Mouse (Mus musculus): ENCODE results near the gene Dis3l2. TPM values are rescaled to one million over a fixed set of nuclear protein-coding genes. Genes with fewer than 3 reads are reported as not detected.

Gene Dis3l2
- polyA plus RNA-seq, 1 experiment from 2014 or later: 39.1 TPM

DNA sequence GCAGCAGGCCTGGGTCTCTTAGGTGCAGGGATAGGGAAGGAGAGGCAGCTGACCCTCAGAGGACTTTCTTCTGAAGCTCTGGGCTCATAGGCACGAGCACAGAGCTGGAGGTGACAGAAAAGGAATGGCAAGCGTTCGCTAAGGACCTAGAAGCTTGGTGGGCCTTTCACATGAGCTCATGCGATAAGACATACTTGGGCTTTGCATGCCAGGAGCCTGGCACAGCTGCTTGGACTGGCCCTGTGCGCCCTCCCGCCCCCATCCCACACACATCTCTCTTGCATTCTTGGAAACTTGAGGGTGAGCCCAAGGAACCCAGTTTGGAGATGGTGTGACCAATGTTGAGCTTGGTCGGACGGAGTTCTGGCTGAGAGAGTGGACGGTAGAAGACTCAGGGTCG, 24.9 kb upstream of the Dis3l2 start:
- Histone ChIP-seq H3K36me3 (ENCODE audit: control insufficient read depth, insufficient read depth, low read length) (no peaks in the 10 kb centered on the region), H3K27ac (ENCODE audit: low read depth, low read length) (no peak overlapping the region), H3K4me1 (ENCODE audit: control insufficient read depth, insufficient read depth, low read length) (no peaks in the 10 kb centered on the region), H3K4me2 (ENCODE audit: low read depth, low read length) (no peak overlapping the region), H3K9me3 (ENCODE audit: control insufficient read depth, low read length) (no peaks in the 10 kb centered on the region), H3K27me3 (ENCODE audit: control insufficient read depth, insufficient read depth, low read length) (no peaks in the 10 kb centered on the region), H3K9ac (replicated peaks; ENCODE audit: low read depth, low read length) (no peak overlapping the region), H3K4me3 (ENCODE audit: low read depth, low read length) (no peak overlapping the region)
- no peak for ATAC-seq (ENCODE audit: low read depth)
- 88% methylated on average over 10 of the region's 10 CpGs for WGBS

DNA sequence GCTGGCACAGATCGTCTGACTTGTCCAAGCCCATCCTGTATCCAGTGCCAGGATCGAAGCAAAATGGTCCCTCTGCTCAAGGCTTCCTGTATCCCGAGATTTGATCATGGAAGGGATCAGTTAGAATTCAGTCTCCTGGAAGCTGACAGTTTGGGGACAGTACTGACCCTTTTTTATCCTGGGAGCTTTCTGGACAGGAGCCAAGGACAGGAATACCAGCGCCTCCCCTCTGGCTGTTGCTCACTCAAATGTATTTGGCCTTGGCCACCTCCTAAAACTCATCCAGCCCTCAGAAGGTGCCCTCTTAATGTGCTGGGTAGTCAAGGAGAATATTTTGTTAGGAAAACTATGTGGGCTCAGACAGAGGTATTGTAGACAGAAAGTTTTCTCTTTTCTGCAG, 16.4 kb upstream of the Dis3l2 start:
- H3K4me3 ChIP-seq (ENCODE audit: low read depth, low read length): no peak overlapping the region
- H3K36me3 ChIP-seq (ENCODE audit: control insufficient read depth, insufficient read depth, low read length): no peaks in the 10 kb centered on the region
- H3K4me2 ChIP-seq (ENCODE audit: low read depth, low read length): no peak overlapping the region
- 76% methylated on average over 4 of the region's 4 CpGs for WGBS
- no peaks in the 10 kb centered on the region for H3K27me3 ChIP-seq (ENCODE audit: control insufficient read depth, insufficient read depth, low read length)
- no peak overlapping the region for H3K27ac ChIP-seq (ENCODE audit: low read depth, low read length)
- no peak overlapping the region for H3K9ac ChIP-seq (replicated peaks; ENCODE audit: low read depth, low read length)
- no peaks in the 10 kb centered on the region for H3K9me3 ChIP-seq (ENCODE audit: control insufficient read depth, low read length)
- ATAC-seq (ENCODE audit: low read depth): no peak
- H3K4me1 ChIP-seq (ENCODE audit: control insufficient read depth, insufficient read depth, low read length): no peaks in the 10 kb centered on the region

GRCm38 (mm10) chr1:86691027-86691426, 12.6 kb upstream of the Dis3l2 start:
- WGBS: 74% methylated on average over 5 of the region's 5 CpGs
- H3K9me3 ChIP-seq (ENCODE audit: control insufficient read depth, low read length): no peaks in the 10 kb centered on the region
- H3K4me3 ChIP-seq (ENCODE audit: low read depth, low read length): no peak overlapping the region
- H3K4me1 ChIP-seq (ENCODE audit: control insufficient read depth, insufficient read depth, low read length): no peaks in the 10 kb centered on the region
- H3K27ac ChIP-seq (ENCODE audit: low read depth, low read length): no peak overlapping the region
- no peak for ATAC-seq (ENCODE audit: low read depth)
- no peak overlapping the region for H3K4me2 ChIP-seq (ENCODE audit: low read depth, low read length)
- H3K36me3 ChIP-seq (ENCODE audit: control insufficient read depth, insufficient read depth, low read length): no peaks in the 10 kb centered on the region
- H3K27me3 ChIP-seq (ENCODE audit: control insufficient read depth, insufficient read depth, low read length): no peaks in the 10 kb centered on the region
- H3K9ac ChIP-seq (replicated peaks; ENCODE audit: low read depth, low read length): no peak overlapping the region

GRCm38 (mm10) chr1:86696948-86697347, 6.7 kb upstream of the Dis3l2 start:
- H3K27ac ChIP-seq (ENCODE audit: low read depth, low read length): no peak overlapping the region
- H3K4me2 ChIP-seq (ENCODE audit: low read depth, low read length): no peak overlapping the region
- WGBS: 49% methylated on average over 7 of the region's 7 CpGs
- H3K9me3 ChIP-seq (ENCODE audit: control insufficient read depth, low read length): no peaks in the 10 kb centered on the region
- H3K4me1 ChIP-seq (ENCODE audit: control insufficient read depth, insufficient read depth, low read length): no peaks in the 10 kb centered on the region
- no peak for ATAC-seq (ENCODE audit: low read depth)
- no peaks in the 10 kb centered on the region for H3K27me3 ChIP-seq (ENCODE audit: control insufficient read depth, insufficient read depth, low read length)
- no peak overlapping the region for H3K9ac ChIP-seq (replicated peaks; ENCODE audit: low read depth, low read length)
- H3K4me3 ChIP-seq (ENCODE audit: low read depth, low read length): no peak overlapping the region
- H3K36me3 ChIP-seq (ENCODE audit: control insufficient read depth, insufficient read depth, low read length): no peaks in the 10 kb centered on the region

DNA sequence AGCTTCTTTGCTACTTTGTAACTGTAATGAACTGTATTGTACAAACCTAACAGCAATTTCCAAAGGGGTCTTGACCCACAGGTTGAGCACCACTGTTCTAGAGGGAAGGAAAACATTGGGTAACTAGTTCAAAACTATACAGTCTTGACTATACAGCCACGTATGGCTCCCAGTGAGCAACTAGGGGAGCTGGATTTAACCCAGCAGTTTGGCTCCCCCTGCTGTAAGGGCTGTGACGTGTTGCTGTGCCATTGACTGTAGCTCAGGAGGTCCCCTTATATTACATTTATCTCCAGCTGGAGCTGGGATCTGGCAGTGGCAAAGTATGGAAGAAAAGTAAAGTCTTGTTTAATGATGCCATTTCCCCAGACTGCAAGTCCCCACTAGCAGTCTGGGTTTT, 4.9 kb upstream of the Dis3l2 start:
- WGBS: 43% methylated on average over 2 of the region's 2 CpGs
- H3K9ac ChIP-seq (replicated peaks; ENCODE audit: low read depth, low read length): no peak overlapping the region
- H3K27ac ChIP-seq (ENCODE audit: low read depth, low read length): no peak overlapping the region
- H3K4me2 ChIP-seq (ENCODE audit: low read depth, low read length): no peak overlapping the region
- H3K4me1 ChIP-seq (ENCODE audit: control insufficient read depth, insufficient read depth, low read length): no peaks in the 10 kb centered on the region
- ATAC-seq (ENCODE audit: low read depth): no peak
- no peaks in the 10 kb centered on the region for H3K36me3 ChIP-seq (ENCODE audit: control insufficient read depth, insufficient read depth, low read length)
- no peak overlapping the region for H3K4me3 ChIP-seq (ENCODE audit: low read depth, low read length)
- no peaks in the 10 kb centered on the region for H3K9me3 ChIP-seq (ENCODE audit: control insufficient read depth, low read length)
- H3K27me3 ChIP-seq (ENCODE audit: control insufficient read depth, insufficient read depth, low read length): no peaks in the 10 kb centered on the region

DNA sequence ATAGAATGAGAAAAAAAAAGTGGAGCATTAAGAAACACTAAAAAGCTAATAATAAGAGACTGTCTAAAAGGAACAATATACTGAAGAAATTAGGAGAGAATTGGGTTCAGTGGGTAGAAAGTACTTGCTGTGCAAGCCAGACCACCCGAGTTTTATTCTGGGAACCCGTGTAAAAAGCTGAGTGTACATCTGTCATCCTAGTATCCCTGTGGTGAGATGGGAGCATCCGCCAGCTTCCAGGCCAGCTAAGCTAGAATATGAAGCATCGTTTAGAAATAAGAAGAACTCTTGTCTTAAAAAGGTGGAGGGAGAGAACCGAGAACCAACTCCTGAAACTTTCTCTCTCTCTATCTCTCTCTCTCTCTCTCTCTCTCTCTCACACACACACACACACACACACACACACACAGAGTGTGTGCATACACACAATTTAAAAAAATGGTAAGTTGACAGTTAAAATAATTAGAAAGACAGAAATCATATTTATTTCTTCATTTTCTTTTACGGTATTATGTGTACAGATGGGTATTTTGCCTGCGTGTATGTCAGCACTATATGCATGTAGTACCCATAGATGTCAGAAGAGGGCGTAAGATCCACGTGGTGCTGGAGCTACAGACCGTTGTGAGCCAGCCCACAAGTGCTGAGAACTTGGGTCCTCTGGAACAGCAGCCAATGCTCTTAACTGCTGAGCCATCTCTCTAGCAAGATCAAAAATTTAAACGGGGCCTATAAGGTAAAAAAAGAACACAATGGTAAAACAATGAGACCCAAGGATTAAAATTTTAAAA, 4.1 kb upstream of the Dis3l2 start:
- no peaks in the 10 kb centered on the region for H3K4me1 ChIP-seq (ENCODE audit: control insufficient read depth, insufficient read depth, low read length)
- H3K4me3 ChIP-seq (ENCODE audit: low read depth, low read length): no peak overlapping the region
- no peak overlapping the region for H3K9ac ChIP-seq (replicated peaks; ENCODE audit: low read depth, low read length)
- 68% methylated on average over 11 of the region's 11 CpGs for WGBS
- H3K27me3 ChIP-seq (ENCODE audit: control insufficient read depth, insufficient read depth, low read length): no peaks in the 10 kb centered on the region
- H3K36me3 ChIP-seq (ENCODE audit: control insufficient read depth, insufficient read depth, low read length): no peaks in the 10 kb centered on the region
- H3K4me2 ChIP-seq (ENCODE audit: low read depth, low read length): no peak overlapping the region
- ATAC-seq (ENCODE audit: low read depth): no peak
- no peak overlapping the region for H3K27ac ChIP-seq (ENCODE audit: low read depth, low read length)
- no peaks in the 10 kb centered on the region for H3K9me3 ChIP-seq (ENCODE audit: control insufficient read depth, low read length)

- Histone ChIP-seq H3K4me2 (ENCODE audit: low read depth, low read length) (no peak overlapping the region), H3K4me1 (ENCODE audit: control insufficient read depth, insufficient read depth, low read length) (peaks cover 7% of the 10 kb centered on the region; the same call in 1 of the 2 replicates), H3K27me3 (ENCODE audit: control insufficient read depth, insufficient read depth, low read length) (no peaks in the 10 kb centered on the region), H3K4me3 (ENCODE audit: low read depth, low read length) (no peak overlapping the region), H3K9ac (replicated peaks; ENCODE audit: low read depth, low read length) (no peak overlapping the region), H3K36me3 (ENCODE audit: control insufficient read depth, insufficient read depth, low read length) (no peaks in the 10 kb centered on the region), H3K9me3 (ENCODE audit: control insufficient read depth, low read length) (no peaks in the 10 kb centered on the region), H3K27ac (ENCODE audit: low read depth, low read length) (no peak overlapping the region)
- ATAC-seq (ENCODE audit: low read depth): no peak
- 93% methylated on average over 7 of the region's 7 CpGs for WGBS
Observed at GRCm38 (mm10) chr1:86700367-86700766, 3.2 kb upstream of the Dis3l2 start.

DNA sequence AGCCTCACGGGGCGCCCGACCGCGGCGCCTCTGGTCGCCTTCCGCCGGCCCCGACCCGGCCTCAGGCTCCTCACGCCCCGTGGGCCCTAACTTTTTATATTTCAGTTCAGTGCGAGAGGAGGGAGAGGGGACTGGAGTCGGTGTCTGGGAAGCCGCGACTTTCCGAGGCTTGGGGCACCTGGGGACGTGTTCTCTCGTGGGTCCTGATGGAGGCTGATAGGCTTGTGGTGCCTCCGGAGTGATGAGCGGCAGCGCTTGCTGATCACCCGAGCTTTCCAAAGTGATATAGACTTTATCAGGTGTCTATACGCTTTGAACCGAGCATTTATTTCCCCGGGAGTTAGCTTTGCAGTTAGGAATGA, 338 bp downstream of the Dis3l2 start:
- H3K36me3 ChIP-seq (ENCODE audit: control insufficient read depth, insufficient read depth, low read length): no peaks in the 10 kb centered on the region
- H3K9me3 ChIP-seq (ENCODE audit: control insufficient read depth, low read length): no peaks in the 10 kb centered on the region
- H3K27me3 ChIP-seq (ENCODE audit: control insufficient read depth, insufficient read depth, low read length): no peaks in the 10 kb centered on the region
- H3K4me2 ChIP-seq (ENCODE audit: low read depth, low read length): peak overlapping the region; percentile 63
- ATAC-seq (ENCODE audit: low read depth): no peak
- WGBS: under 1% methylated on average over 27 of the region's 27 CpGs
- H3K4me1 ChIP-seq (ENCODE audit: control insufficient read depth, insufficient read depth, low read length): peaks cover 8% of the 10 kb centered on the region; the same call in 1 of the 2 replicates
- H3K9ac ChIP-seq (replicated peaks; ENCODE audit: low read depth, low read length): peak overlapping the region; percentile 92
- peak overlapping the region; percentile 99 for H3K4me3 ChIP-seq (ENCODE audit: low read depth, low read length)
- peak overlapping the region; percentile 87 for H3K27ac ChIP-seq (ENCODE audit: low read depth, low read length)

DNA sequence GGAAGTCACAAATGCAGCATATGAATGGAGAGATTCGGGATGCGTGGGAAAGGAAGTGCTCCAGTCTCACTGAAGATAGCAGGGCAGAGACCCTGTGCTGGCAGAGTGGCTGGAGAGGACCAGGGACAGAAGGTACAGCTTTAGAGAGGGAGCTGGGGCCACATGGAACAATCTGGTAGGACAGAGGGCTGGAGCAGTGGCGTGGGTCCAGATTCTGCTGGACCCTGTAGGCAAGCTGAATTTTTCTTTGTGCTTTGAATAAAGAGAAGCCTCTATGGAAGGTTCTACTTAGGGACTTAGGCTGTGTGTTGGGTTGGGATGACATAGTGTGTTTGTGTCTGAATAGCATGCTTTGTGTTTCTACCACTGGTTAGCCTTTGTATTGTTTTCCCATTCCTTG, 1.9 kb downstream of the Dis3l2 start:
- Histone ChIP-seq H3K4me1 (ENCODE audit: control insufficient read depth, insufficient read depth, low read length) (peaks cover 8% of the 10 kb centered on the region; the same call in 1 of the 2 replicates), H3K9me3 (ENCODE audit: control insufficient read depth, low read length) (no peaks in the 10 kb centered on the region), H3K4me2 (ENCODE audit: low read depth, low read length) (no peak overlapping the region), H3K27ac (ENCODE audit: low read depth, low read length) (no peak overlapping the region), H3K4me3 (ENCODE audit: low read depth, low read length) (no peak overlapping the region), H3K27me3 (ENCODE audit: control insufficient read depth, insufficient read depth, low read length) (no peaks in the 10 kb centered on the region), H3K36me3 (ENCODE audit: control insufficient read depth, insufficient read depth, low read length) (no peaks in the 10 kb centered on the region), H3K9ac (replicated peaks; ENCODE audit: low read depth, low read length) (no peak overlapping the region)
- no peak for ATAC-seq (ENCODE audit: low read depth)
- 86% methylated on average over 3 of the region's 3 CpGs for WGBS

All from neural tube, embryonic 14.5 days (tissue).